Mouse (Mus musculus): Measurements from ENCODE around the gene Scnn1g. TPM values are rescaled to one million over a fixed set of nuclear protein-coding genes. Genes with fewer than 3 reads are reported as not detected.

Gene Scnn1g
- 0.02 and 0.05 TPM in 2 replicates for polyA plus RNA-seq (2012; rRNA removed)

DNA sequence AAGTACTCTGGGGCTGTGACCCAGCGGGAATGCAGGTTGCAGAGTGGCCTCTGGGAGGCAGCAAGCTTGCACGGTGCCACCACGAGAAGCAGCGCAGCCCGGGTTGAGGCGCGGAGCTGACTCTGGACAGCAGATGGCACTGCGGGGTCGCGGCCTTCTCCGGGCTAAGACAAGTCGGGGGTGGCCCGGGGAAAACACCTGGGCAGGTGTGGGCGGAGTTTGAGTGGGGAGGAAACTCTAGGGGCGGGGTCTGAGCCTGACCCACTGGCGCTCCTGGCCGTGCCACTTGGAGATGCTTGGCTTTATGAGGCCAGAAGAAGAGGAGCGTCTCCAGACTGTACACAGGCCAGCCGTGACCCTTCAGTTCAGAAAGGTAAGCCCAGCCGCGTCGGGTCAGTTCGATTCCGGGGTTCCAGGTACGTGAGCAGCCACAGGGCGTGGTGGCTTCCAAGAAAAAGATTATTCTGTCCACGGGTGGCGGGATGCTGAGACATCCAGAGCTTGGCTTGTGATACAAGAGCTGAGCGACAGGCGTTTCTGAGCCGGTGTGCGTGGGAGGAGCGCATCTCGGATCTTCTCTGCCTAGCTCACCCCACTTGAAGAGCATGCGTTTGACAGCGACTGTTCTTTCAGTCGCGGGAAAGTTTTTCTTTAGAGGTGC lies at the start of gene Scnn1g:
Gene Scnn1g (plus strand): TSS at position 309 of the 661 bp plus-strand sequence.
- no peak within 1 kb of the TSS for H3K27ac ChIP-seq (ENCODE audit: control insufficient read depth, insufficient read depth, low read depth, low read length)
- peaks cover 3% of the 10 kb centered on the region; the same call in 1 of the 2 replicates for H3K27me3 ChIP-seq (ENCODE audit: control insufficient read depth, insufficient read depth, low read length)
- no peaks in the 10 kb centered on the region for H3K36me3 ChIP-seq (ENCODE audit: control insufficient read depth, insufficient read depth, low read length)
- H3K4me3 ChIP-seq (ENCODE audit: control insufficient read depth, low read depth, low read length), result peak within 1 kb of the TSS; percentile 28
- no peak for TF ChIP-seq POLR2A (IDR thresholded peaks at IDR 0.05; ENCODE audit: control insufficient read depth, low read depth, low read length)
- TF ChIP-seq CTCF (IDR thresholded peaks at IDR 0.05; ENCODE audit: control insufficient read depth, insufficient read depth, insufficient replicate concordance, low read depth, low read length), result peak; percentile 85; the same call in 1 of the 2 replicates
- peaks cover 12% of the 10 kb centered on the region for H3K4me1 ChIP-seq (ENCODE audit: control insufficient read depth, insufficient read depth, low read length)

DNA sequence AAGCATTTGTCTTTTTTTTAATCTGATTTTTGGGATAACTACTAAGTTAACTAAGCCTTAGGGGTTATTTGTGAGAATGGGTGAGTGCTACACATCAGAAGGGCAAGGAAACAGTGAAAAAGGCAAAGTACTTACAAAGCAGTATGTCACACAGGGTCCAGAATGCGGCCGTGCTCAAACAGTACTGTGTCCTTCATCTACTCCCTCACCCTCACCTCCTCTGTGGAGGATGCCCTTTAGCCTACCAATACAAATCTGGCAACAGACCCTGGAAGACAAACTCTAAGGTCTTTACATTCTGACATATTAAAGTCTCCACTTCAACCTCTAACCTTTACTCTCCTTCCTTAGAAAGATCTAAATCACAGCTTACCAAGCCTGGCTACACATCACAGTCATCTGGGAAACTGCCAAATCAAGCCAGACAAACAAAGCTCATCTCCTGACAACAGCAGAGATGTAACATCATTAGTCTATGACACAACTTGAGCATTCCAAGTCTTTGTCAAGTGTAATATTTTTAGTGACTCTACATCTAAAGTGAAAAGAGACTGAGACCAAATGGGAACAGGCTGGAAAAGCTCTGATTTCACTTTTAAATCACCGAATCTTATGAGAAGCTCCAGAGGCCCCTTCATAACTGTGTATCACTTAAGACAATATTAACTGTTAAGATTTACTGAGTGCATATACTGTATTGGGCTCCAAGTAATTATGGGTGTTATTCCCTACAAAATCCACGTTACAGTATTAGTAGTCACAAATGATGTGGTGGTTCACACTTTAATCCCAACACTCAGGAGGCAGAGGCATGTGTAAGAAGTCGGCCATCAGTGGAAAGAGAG lies 48.9 kb upstream of the Scnn1g start:
- H3K4me3 ChIP-seq (ENCODE audit: control insufficient read depth, low read depth, low read length), result no peak overlapping the region
- H3K36me3 ChIP-seq (ENCODE audit: control insufficient read depth, insufficient read depth, low read length), result no peaks in the 10 kb centered on the region
- H3K4me1 ChIP-seq (ENCODE audit: control insufficient read depth, insufficient read depth, low read length), result no peaks in the 10 kb centered on the region
- H3K27ac ChIP-seq (ENCODE audit: control insufficient read depth, insufficient read depth, low read depth, low read length), result no peak overlapping the region
- TF ChIP-seq CTCF (IDR thresholded peaks at IDR 0.05; ENCODE audit: control insufficient read depth, insufficient read depth, insufficient replicate concordance, low read depth, low read length) (no peak), POLR2A (IDR thresholded peaks at IDR 0.05; ENCODE audit: control insufficient read depth, low read depth, low read length) (no peak)
- H3K27me3 ChIP-seq (ENCODE audit: control insufficient read depth, insufficient read depth, low read length), result no peaks in the 10 kb centered on the region

DNA sequence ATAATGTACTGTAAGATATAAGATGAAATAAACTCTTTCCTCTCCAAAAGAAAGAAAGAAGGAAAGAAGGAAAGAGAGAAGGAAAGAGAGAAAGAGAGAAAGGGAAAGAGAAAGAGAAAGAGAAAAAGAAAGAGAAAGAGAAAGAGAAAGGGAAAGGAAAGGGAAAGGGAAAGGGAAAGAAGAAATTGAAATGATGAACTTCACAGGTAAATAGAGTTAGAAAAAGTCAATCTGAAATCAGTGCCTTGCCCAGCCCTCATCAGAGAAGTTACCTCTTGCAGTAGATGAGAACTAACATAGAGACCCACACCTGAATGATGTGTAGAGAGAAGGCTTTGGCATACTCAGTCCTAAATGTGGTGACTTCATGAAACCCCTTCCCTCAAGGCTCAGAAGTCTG lies 44.9 kb upstream of the Scnn1g start:
- Histone ChIP-seq H3K4me3 (ENCODE audit: control insufficient read depth, low read depth, low read length) (no peak overlapping the region), H3K36me3 (ENCODE audit: control insufficient read depth, insufficient read depth, low read length) (no peaks in the 10 kb centered on the region), H3K27me3 (ENCODE audit: control insufficient read depth, insufficient read depth, low read length) (no peaks in the 10 kb centered on the region), H3K4me1 (ENCODE audit: control insufficient read depth, insufficient read depth, low read length) (no peaks in the 10 kb centered on the region), H3K27ac (ENCODE audit: control insufficient read depth, insufficient read depth, low read depth, low read length) (no peak overlapping the region)
- TF ChIP-seq CTCF (IDR thresholded peaks at IDR 0.05; ENCODE audit: control insufficient read depth, insufficient read depth, insufficient replicate concordance, low read depth, low read length) (no peak), POLR2A (IDR thresholded peaks at IDR 0.05; ENCODE audit: control insufficient read depth, low read depth, low read length) (no peak)

DNA sequence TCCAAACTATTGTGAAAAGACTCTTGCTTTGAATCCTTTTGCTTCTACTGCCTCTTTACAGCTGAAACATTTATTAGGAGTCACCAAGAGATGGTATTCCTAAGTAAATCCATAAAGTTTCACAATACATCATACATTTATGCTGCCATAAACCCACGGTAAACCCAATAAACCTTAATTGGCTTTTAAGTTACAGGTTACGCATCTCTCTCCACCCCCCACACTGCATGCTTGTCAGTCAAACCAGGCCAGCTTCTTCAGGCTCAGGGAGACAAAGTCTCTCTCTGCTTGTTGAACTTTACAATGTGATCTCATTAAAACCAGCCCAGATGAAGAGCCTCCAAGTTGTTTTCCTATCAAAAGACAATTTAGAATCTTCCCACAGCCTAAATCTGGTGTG lies 42.5 kb upstream of the Scnn1g start:
- no peak overlapping the region for H3K4me3 ChIP-seq (ENCODE audit: control insufficient read depth, low read depth, low read length)
- no peaks in the 10 kb centered on the region for H3K4me1 ChIP-seq (ENCODE audit: control insufficient read depth, insufficient read depth, low read length)
- H3K27me3 ChIP-seq (ENCODE audit: control insufficient read depth, insufficient read depth, low read length), result no peaks in the 10 kb centered on the region
- no peak overlapping the region for H3K27ac ChIP-seq (ENCODE audit: control insufficient read depth, insufficient read depth, low read depth, low read length)
- H3K36me3 ChIP-seq (ENCODE audit: control insufficient read depth, insufficient read depth, low read length), result no peaks in the 10 kb centered on the region
- TF ChIP-seq CTCF (IDR thresholded peaks at IDR 0.05; ENCODE audit: control insufficient read depth, insufficient read depth, insufficient replicate concordance, low read depth, low read length), result no peak
- TF ChIP-seq POLR2A (IDR thresholded peaks at IDR 0.05; ENCODE audit: control insufficient read depth, low read depth, low read length), result no peak

DNA sequence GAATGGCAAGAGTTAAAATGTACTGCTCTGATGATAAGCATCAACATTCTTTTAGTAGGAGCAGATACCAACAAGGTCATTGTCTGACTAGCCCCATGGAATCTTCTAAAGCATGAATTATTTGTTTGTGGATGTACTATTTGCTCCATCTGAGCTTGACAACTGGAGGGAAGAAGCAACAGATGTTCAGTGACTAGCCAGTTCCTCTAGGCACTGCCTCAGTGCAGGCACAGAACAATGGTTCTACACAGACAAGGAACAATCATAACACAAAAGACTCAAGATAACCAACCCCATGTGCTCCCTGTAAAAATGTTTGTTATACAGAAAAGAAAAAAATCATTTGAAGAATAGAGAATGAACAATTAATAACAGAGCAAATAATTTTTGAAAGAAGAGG lies 37.1 kb upstream of the Scnn1g start:
- H3K27me3 ChIP-seq (ENCODE audit: control insufficient read depth, insufficient read depth, low read length), result no peaks in the 10 kb centered on the region
- no peak overlapping the region for H3K27ac ChIP-seq (ENCODE audit: control insufficient read depth, insufficient read depth, low read depth, low read length)
- TF ChIP-seq POLR2A (IDR thresholded peaks at IDR 0.05; ENCODE audit: control insufficient read depth, low read depth, low read length) (no peak), CTCF (IDR thresholded peaks at IDR 0.05; ENCODE audit: control insufficient read depth, insufficient read depth, insufficient replicate concordance, low read depth, low read length) (no peak)

DNA sequence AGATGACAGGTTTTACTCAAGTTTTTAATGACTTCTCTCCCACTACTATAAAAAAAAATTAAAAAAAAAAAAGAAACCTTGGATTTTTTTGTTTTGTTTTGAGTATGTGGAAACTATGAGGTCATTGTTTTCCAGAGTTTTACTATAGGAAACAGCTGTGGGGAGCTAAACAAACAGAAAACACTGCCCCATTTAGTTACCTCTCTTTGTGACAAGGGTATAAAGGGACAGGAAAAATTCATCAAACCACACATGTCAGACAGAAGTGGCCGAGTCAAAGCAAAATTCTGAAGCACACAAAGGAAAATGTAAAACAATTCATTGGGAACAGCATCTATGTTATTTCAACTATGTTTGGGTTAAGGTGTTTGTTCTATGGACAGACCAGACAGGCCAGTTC lies 36.7 kb upstream of the Scnn1g start:
- Histone ChIP-seq H3K4me3 (ENCODE audit: control insufficient read depth, low read depth, low read length) (no peak overlapping the region), H3K36me3 (ENCODE audit: control insufficient read depth, insufficient read depth, low read length) (no peaks in the 10 kb centered on the region), H3K4me1 (ENCODE audit: control insufficient read depth, insufficient read depth, low read length) (no peaks in the 10 kb centered on the region), H3K27me3 (ENCODE audit: control insufficient read depth, insufficient read depth, low read length) (no peaks in the 10 kb centered on the region), H3K27ac (ENCODE audit: control insufficient read depth, insufficient read depth, low read depth, low read length) (no peak overlapping the region)
- no peak for TF ChIP-seq POLR2A (IDR thresholded peaks at IDR 0.05; ENCODE audit: control insufficient read depth, low read depth, low read length)
- TF ChIP-seq CTCF (IDR thresholded peaks at IDR 0.05; ENCODE audit: control insufficient read depth, insufficient read depth, insufficient replicate concordance, low read depth, low read length), result no peak

More for the DNA sequence above, 37.1 kb upstream of the Scnn1g start:
- H3K4me1 ChIP-seq (ENCODE audit: control insufficient read depth, insufficient read depth, low read length), result no peaks in the 10 kb centered on the region
- no peaks in the 10 kb centered on the region for H3K36me3 ChIP-seq (ENCODE audit: control insufficient read depth, insufficient read depth, low read length)
- H3K4me3 ChIP-seq (ENCODE audit: control insufficient read depth, low read depth, low read length), result no peak overlapping the region

DNA sequence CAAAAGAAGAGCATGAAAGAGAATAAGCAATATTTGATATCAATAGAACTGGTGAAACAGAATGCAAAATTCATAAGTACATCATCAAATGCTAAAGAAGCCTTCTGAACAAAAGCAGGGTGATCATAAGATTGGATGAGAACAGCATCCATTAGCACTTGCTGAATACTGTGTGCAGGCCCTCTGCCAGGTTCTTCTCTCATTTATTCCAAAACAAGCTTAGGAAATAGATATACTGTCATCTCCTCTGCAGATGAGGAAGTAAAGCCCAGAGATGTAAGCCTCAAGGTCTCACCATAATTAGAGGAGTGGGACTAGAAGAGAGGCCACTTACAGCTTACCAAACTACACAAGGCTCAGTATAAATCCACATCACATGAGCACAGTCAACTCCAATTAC lies 35.1 kb upstream of the Scnn1g start:
- Histone ChIP-seq H3K4me3 (ENCODE audit: control insufficient read depth, low read depth, low read length) (no peak overlapping the region), H3K27me3 (ENCODE audit: control insufficient read depth, insufficient read depth, low read length) (no peaks in the 10 kb centered on the region), H3K4me1 (ENCODE audit: control insufficient read depth, insufficient read depth, low read length) (no peaks in the 10 kb centered on the region), H3K27ac (ENCODE audit: control insufficient read depth, insufficient read depth, low read depth, low read length) (no peak overlapping the region), H3K36me3 (ENCODE audit: control insufficient read depth, insufficient read depth, low read length) (no peaks in the 10 kb centered on the region)
- TF ChIP-seq CTCF (IDR thresholded peaks at IDR 0.05; ENCODE audit: control insufficient read depth, insufficient read depth, insufficient replicate concordance, low read depth, low read length), result no peak
- no peak for TF ChIP-seq POLR2A (IDR thresholded peaks at IDR 0.05; ENCODE audit: control insufficient read depth, low read depth, low read length)

All from testis, adult 2 months (tissue).